ENCODE assay signal across 11 mouse cellular contexts in the genomic region with DNA sequence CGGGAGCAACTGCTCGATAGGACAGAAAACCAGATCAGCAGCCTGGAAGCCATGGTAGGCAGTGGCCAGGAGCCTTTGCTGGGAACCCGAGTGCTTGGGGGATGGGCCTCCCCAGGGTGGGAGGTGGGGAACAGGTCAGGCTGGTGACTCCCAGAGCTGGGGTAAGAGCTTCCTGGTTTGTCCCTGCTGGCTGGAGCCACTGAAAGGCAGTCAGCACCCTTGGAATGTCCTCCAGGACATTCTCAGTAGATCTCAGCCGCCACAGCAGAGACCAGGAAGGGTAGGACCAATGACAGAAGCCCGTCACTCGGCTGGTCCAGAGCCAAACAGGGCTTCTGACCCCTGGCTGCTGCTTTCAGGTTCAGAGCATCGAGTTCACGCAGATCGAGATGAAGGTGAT. TPM values are rescaled to one million over a fixed set of nuclear protein-coding genes. Genes with fewer than 3 reads are reported as not detected.
DNase-seq lines count a peak whose midpoint lies in the region; ATAC-seq and TF ChIP-seq lines count a peak whose summit lies in the region.
"Had no signal": no experiment of that assay in that cellular context is flagged by ENCODE, and none has a peak within 500 bp of the region (broad histone marks: within the 10 kb centered on the region; RNA-seq: fewer than 3 reads in every experiment).

No protein-coding gene starts in this region.

- no peaks in the 10 kb centered on the region for H3K27me3 ChIP-seq in heart, embryonic 15.5 days
- H3K27me3 ChIP-seq in E14TG2a.4 (ENCODE audit: insufficient read depth, low read length) = no peaks in the 10 kb centered on the region
- no peaks in the 10 kb centered on the region for H3K27me3 ChIP-seq in embryonic facial prominence, embryonic 15.5 days
- no peaks in the 10 kb centered on the region for H3K27me3 ChIP-seq in limb, embryonic 11.5 days (ENCODE audit: control insufficient read depth, insufficient read depth, low read length)
- H3K27me3 ChIP-seq: midbrain, embryonic 12.5 days had no signal

- H3K36me3 ChIP-seq in heart, embryonic 15.5 days = peaks cover 35% of the 10 kb centered on the region
- H3K36me3 ChIP-seq in E14TG2a.4 (ENCODE audit: insufficient read depth, low read length) = peaks cover 49% of the 10 kb centered on the region
- H3K36me3 ChIP-seq in embryonic facial prominence, embryonic 15.5 days = peaks cover 49% of the 10 kb centered on the region
- peaks cover 14% of the 10 kb centered on the region for H3K36me3 ChIP-seq in limb, embryonic 11.5 days (ENCODE audit: control insufficient read depth, insufficient read depth, low read length)

- H3K9ac ChIP-seq in heart, embryonic 15.5 days = no peak overlapping the region
- no peak overlapping the region for H3K9ac ChIP-seq in embryonic facial prominence, embryonic 15.5 days
- no peak overlapping the region for H3K9ac ChIP-seq in limb, embryonic 11.5 days (ENCODE audit: low read length)

- intact Hi-C loops in heart, postnatal 36 days (cut with DNase I) = loop anchor here (2.0 kb wide), 1 partner anchor 27 kb away; a partner anchor contains a TSS

- peaks cover 39% of the 10 kb centered on the region for H3K4me1 ChIP-seq in heart, embryonic 15.5 days (replicated peaks)
- H3K4me1 ChIP-seq in E14TG2a.4 (replicated peaks; ENCODE audit: low read depth, low read length) = peaks cover 65% of the 10 kb centered on the region
- peaks cover 35% of the 10 kb centered on the region for H3K4me1 ChIP-seq in embryonic facial prominence, embryonic 15.5 days
- H3K4me1 ChIP-seq in limb, embryonic 11.5 days (ENCODE audit: control insufficient read depth, insufficient read depth, low read length) = peaks cover 19% of the 10 kb centered on the region

- TF ChIP-seq CTCF in E14TG2a.4 (conservative IDR thresholded peaks at IDR 0.05; ENCODE audit: low read length) = no peak

- H3K4me2 ChIP-seq in heart, embryonic 15.5 days = 0 out of 2 replicates have a peak overlapping the region, but pooled peaks have one; percentile 82
- H3K4me2 ChIP-seq in embryonic facial prominence, embryonic 15.5 days (replicated peaks) = no peak overlapping the region; the same call in 1 of the 2 replicates
- peak overlapping the region; percentile 8; the same call in 1 of the 2 replicates for H3K4me2 ChIP-seq in limb, embryonic 11.5 days (ENCODE audit: low read depth, severe bottlenecking)

- H3K27ac ChIP-seq in heart, embryonic 15.5 days = peak overlapping the region; percentile 53
- H3K27ac ChIP-seq in embryonic facial prominence, embryonic 15.5 days (replicated peaks) = peak overlapping the region; percentile 31; the same call in 1 of the 2 replicates
- H3K27ac ChIP-seq in limb, embryonic 11.5 days (replicated peaks; ENCODE audit: low read depth, low read length) = no peak overlapping the region
- H3K27ac ChIP-seq: midbrain, embryonic 12.5 days had no signal

- DNase-seq in heart, postnatal 36 days = no peak
- no peak for DNase-seq in limb, embryonic 11.5 days (ENCODE audit: low spot score)
- no peak for DNase-seq in adrenal gland, adult (ENCODE audit: inconsistent age in 2 of 2, low spot score in 1 of 2)
- no peak for DNase-seq in cerebellum, postnatal 36 days
- DNase-seq in left cerebral cortex, adult 9 months (ENCODE audit: low spot score in 2 of 2) = no peak
- DNase-seq: right cerebral cortex, adult 18-20 months; thymus, adult 2 months had no signal

- H3K4me3 ChIP-seq in heart, embryonic 15.5 days = no peak overlapping the region
- peak overlapping the region; percentile 99 for H3K4me3 ChIP-seq in E14TG2a.4 (replicated peaks; ENCODE audit: low read length)
- no peak overlapping the region for H3K4me3 ChIP-seq in embryonic facial prominence, embryonic 15.5 days (replicated peaks)
- H3K4me3 ChIP-seq in limb, embryonic 11.5 days (ENCODE audit: low read depth, low read length) = 0 out of 2 replicates have a peak overlapping the region, but pooled peaks have one; percentile 6

- WGBS in heart, embryonic 15.5 days = 69% methylated on average over 9 of the region's 9 CpGs
- WGBS in embryonic facial prominence, embryonic 15.5 days = 78% methylated on average over 9 of the region's 9 CpGs
- WGBS in limb, embryonic 11.5 days = 86% methylated on average over 9 of the region's 9 CpGs

- no peaks in the 10 kb centered on the region for H3K9me3 ChIP-seq in heart, embryonic 15.5 days (replicated peaks)
- H3K9me3 ChIP-seq in E14TG2a.4 (ENCODE audit: low read length) = no peaks in the 10 kb centered on the region
- H3K9me3 ChIP-seq in embryonic facial prominence, embryonic 15.5 days (replicated peaks) = no peaks in the 10 kb centered on the region
- no peaks in the 10 kb centered on the region for H3K9me3 ChIP-seq in limb, embryonic 11.5 days (ENCODE audit: control insufficient read depth, low read length)
- H3K9me3 ChIP-seq: midbrain, embryonic 12.5 days had no signal

- ATAC-seq in heart, embryonic 15.5 days (replicated peaks; ENCODE audit: insufficient number of reproducible peaks, insufficient read depth, low FRiP score, low read depth) = no peak
- ATAC-seq in embryonic facial prominence, embryonic 15.5 days (ENCODE audit: insufficient number of reproducible peaks, low FRiP score, low TSS enrichment, low read depth) = no peak
- no peak for ATAC-seq in limb, embryonic 11.5 days (ENCODE audit: insufficient number of reproducible peaks, low FRiP score, low TSS enrichment, low read depth)

RNA-seq across cellular contexts. Expression of a gene that starts 2.4 kb away (rescaled TPM):
- 57.3 and 69.5 TPM in 2 replicates for polyA plus RNA-seq in heart, embryonic 15.5 days (2015; fragmentation: Nextera tagmentation; extraction: Ambion mirVana)
- 10 to 100 TPM; 27.9 TPM for total RNA-seq in heart, postnatal 36 days (2021)
- polyA plus RNA-seq in embryonic facial prominence, embryonic 15.5 days (2015; fragmentation: Nextera tagmentation; extraction: Ambion mirVana) = 93.8 and 95.1 TPM in 2 replicates
- polyA plus RNA-seq in limb, embryonic 11.5 days (2014; fragmentation: Nextera tagmentation; extraction: Ambion mirVana) = 101 and 109 TPM in 2 replicates

RNA-seq across cellular contexts. Expression of a gene that starts 26.9 kb away (rescaled TPM):
- 11.0 and 16.3 TPM in 2 replicates for polyA plus RNA-seq in heart, embryonic 15.5 days (2015; fragmentation: Nextera tagmentation; extraction: Ambion mirVana)
- total RNA-seq in heart, postnatal 36 days (2021) = 10 to 100 TPM in 1 of 2 experiments, 1 to 10 TPM in 1; 4.4 to 12.0 TPM
- polyA plus RNA-seq in embryonic facial prominence, embryonic 15.5 days (2015; fragmentation: Nextera tagmentation; extraction: Ambion mirVana) = 36.8 and 42.0 TPM in 2 replicates
- 14.8 and 17.7 TPM in 2 replicates for polyA plus RNA-seq in limb, embryonic 11.5 days (2014; fragmentation: Nextera tagmentation; extraction: Ambion mirVana)

Comparison
In these comparisons a context has a peak if more than half of its experiments do, and no peak if none do; other contexts are left out.
1. H3K4me3 ChIP-seq: peak in E14TG2a.4 (single experiment) and limb, embryonic 11.5 days (single experiment); none in heart, embryonic 15.5 days (single experiment) and embryonic facial prominence, embryonic 15.5 days (single experiment).